Mouse (Mus musculus) heart, postnatal 4 days (tissue): Measurements from ENCODE around the gene Gstm2. TPM values are rescaled to one million over a fixed set of nuclear protein-coding genes. Genes with fewer than 3 reads are reported as not detected.

Experiments
- DNase-seq: peaks from one replicate; pipeline ENCODE4 v3.0.0; 2021
- total RNA-seq, 2 experiments: library from RNA; stranded (reverse); gene quantifications; 2 replicates each; pipeline ENCODE4 v1.2.3; 2021

Gstm2 gene
- total RNA-seq, 2 experiments from 2014 or later = 43.2 to 43.6 TPM

- DNase-seq = no peak
Measured at GRCm38 (mm10) chr3:107941261-107941660, 45.0 kb downstream of the Gstm2 start.

DNA sequence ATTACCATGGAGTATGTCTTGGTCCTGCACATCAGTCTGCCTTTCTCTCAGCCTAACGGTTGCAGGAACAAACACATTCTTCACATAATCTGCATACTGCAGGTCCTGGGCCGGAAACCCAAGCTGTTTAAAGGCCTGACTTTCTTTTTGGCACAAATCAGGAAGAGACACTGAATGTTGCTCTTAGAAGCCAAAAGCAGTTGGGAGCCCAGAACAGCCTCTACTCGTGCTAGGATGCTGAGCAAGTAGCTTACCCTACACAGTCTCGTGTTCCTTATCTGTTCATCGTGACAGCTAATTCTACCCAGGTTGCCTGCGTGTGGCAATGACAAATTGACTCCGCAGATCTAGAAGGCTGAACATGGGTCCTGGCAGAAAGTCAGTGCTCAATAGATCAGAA lies 45.7 kb downstream of the Gstm2 start:
- no peak for DNase-seq

GRCm38 (mm10) chr3:107939830-107940229 lies 46.4 kb downstream of the Gstm2 start:
- DNase-seq = no peak

- DNase-seq = peak; percentile 81
Measured at GRCm38 (mm10) chr3:107939403-107939802, 46.9 kb downstream of the Gstm2 start.

DNA sequence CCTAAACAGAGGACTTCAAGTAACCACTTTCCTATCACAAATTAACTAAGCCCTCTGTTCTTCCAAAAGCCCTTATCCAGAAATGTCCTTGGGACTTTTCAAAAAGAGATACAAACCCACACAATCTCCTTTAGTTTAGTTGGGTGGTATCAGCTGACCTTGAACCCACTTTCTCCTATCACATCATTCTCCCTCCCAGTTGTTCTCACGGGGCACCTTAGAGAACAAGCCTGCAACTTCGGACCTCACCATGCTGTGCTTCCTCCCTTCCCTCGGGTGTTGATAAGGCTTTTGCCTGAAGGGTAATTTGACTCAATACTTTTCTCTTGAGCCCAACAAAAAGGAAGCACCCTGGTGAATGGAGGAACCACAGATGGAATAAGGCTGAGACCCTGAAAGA lies 50.4 kb downstream of the Gstm2 start:
- no peak for DNase-seq

- DNase-seq = no peak
Measured at GRCm38 (mm10) chr3:107935268-107935667, 51.0 kb downstream of the Gstm2 start.

GRCm38 (mm10) chr3:107932128-107932527 lies 54.1 kb downstream of the Gstm2 start:
- no peak for DNase-seq

Other genes with a start within 250 kb of the Gstm2 start
- 10 to 100 TPM; 14.8 to 15.4 TPM for gene Csf1, start 226.0 kb downstream of the Gstm2 start, total RNA-seq
- gene Eps8l3, start 109.2 kb downstream of the Gstm2 start, total RNA-seq = not detected
- gene Gstm5, start 90.6 kb downstream of the Gstm2 start, total RNA-seq = 10 to 100 TPM; 48.2 to 50.6 TPM
- 10 to 100 TPM; 23.0 to 23.2 TPM for gene Gstm7, start 54.6 kb downstream of the Gstm2 start, total RNA-seq
- gene Gstm6, start 42.7 kb downstream of the Gstm2 start, total RNA-seq = 1 to 10 TPM; 4.1 to 4.5 TPM
- gene Gstm3, start 17.2 kb downstream of the Gstm2 start, total RNA-seq = not detected
- 10 to 100 TPM; 46.2 to 48.4 TPM for gene Gstm1, start 31.5 kb upstream of the Gstm2 start, total RNA-seq
- gene Gstm4, start 58.4 kb upstream of the Gstm2 start, total RNA-seq = 10 to 100 TPM; 11.8 to 12.7 TPM
- gene Ampd2, start 100.2 kb upstream of the Gstm2 start, total RNA-seq = 10 to 100 TPM; 16.7 to 16.9 TPM
- gene Gnat2, start 106.3 kb upstream of the Gstm2 start, total RNA-seq = under 1 TPM; 0.31 to 0.34 TPM
- 10 to 100 TPM; 41.6 to 41.8 TPM for gene Gnai3, start 159.7 kb upstream of the Gstm2 start, total RNA-seq
- not detected for gene Gpr61, start 168.4 kb upstream of the Gstm2 start, total RNA-seq
- 1 to 10 TPM; 7.1 to 8.1 TPM for gene Amigo1, start 199.9 kb upstream of the Gstm2 start, total RNA-seq
- gene Cyb561d1, start 214.8 kb upstream of the Gstm2 start, total RNA-seq = 1 to 10 TPM; 4.9 to 5.4 TPM
- gene Atxn7l2, start 224.5 kb upstream of the Gstm2 start, total RNA-seq = 1 to 10 TPM; 6.9 to 7.7 TPM
- 1 to 10 TPM; 2.6 to 4.1 TPM for gene Sypl2, start 240.2 kb upstream of the Gstm2 start, total RNA-seq